Mouse (Mus musculus): ENCODE data around the gene Gzf1. TPM values are rescaled to one million over a fixed set of nuclear protein-coding genes. Genes with fewer than 3 reads are reported as not detected.

Gzf1 gene
- total and polyA plus RNA-seq, 2 experiments from 2014 or later, result 15.0 to 21.8 TPM

- H3K4me3 ChIP-seq (ENCODE audit: low read depth, low read length), result no peak overlapping the region
- no peak overlapping the region for H3K27ac ChIP-seq (ENCODE audit: low read depth, low read length)
- no peak for ATAC-seq
- 70% methylated on average over 5 of the region's 5 CpGs for WGBS
- H3K4me1 ChIP-seq (ENCODE audit: insufficient read depth), result no peaks in the 10 kb centered on the region
- H3K27me3 ChIP-seq (ENCODE audit: insufficient read depth, low read length), result no peaks in the 10 kb centered on the region
- no peak for TF ChIP-seq CTCF (IDR thresholded peaks at IDR 0.05; ENCODE audit: low read depth)
- no peak overlapping the region for H3K4me2 ChIP-seq (ENCODE audit: low read depth)
- no peak for DNase-seq
- H3K9ac ChIP-seq, result no peak overlapping the region
- no peaks in the 10 kb centered on the region for H3K9me3 ChIP-seq (ENCODE audit: low read length)
- H3K36me3 ChIP-seq (ENCODE audit: insufficient read depth), result peaks cover 59% of the 10 kb centered on the region
These were observed 17.7 kb downstream of the Gzf1 start for GRCm38 (mm10) chr2:148698571-148698970.

GRCm38 (mm10) chr2:148706409-148707201 lies 25.8 kb downstream of the Gzf1 start:
- DNase-seq (peak; percentile 55), ATAC-seq (peak; percentile 66)
- Histone ChIP-seq H3K27me3 (ENCODE audit: insufficient read depth, low read length) (no peaks in the 10 kb centered on the region), H3K4me2 (ENCODE audit: low read depth) (no peak overlapping the region), H3K9ac (no peak overlapping the region), H3K27ac (ENCODE audit: low read depth, low read length) (no peak overlapping the region), H3K4me3 (ENCODE audit: low read depth, low read length) (no peak overlapping the region), H3K4me1 (ENCODE audit: insufficient read depth) (no peaks in the 10 kb centered on the region), H3K36me3 (ENCODE audit: insufficient read depth) (peaks cover 22% of the 10 kb centered on the region), H3K9me3 (ENCODE audit: low read length) (no peaks in the 10 kb centered on the region)
- 73% methylated on average over 15 of the region's 15 CpGs for WGBS
- peak; percentile 68 for TF ChIP-seq CTCF (IDR thresholded peaks at IDR 0.05; ENCODE audit: low read depth)

DNA sequence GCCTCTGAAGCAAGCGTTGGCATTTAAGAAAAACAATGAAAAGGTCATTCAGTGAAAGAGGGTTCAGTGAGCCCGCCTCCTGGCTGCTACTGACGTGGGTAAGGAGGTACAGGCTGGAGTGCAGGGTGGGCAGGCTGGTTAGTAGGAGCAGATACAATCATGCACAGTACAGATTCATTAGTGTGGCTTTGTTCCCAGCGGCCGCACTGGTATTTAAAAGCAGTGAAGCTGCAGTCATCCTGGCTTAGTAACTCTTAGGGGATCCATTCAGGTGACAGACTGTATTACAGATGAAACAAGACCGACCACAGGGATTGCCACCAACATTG lies 26.3 kb downstream of the Gzf1 start:
- ATAC-seq, result peak; percentile 36; the same call in 1 of the 2 replicates
- TF ChIP-seq CTCF (IDR thresholded peaks at IDR 0.05; ENCODE audit: low read depth), result no peak
- no peak overlapping the region for H3K9ac ChIP-seq

GRCm38 (mm10) chr2:148712326-148712725 lies 31.5 kb downstream of the Gzf1 start:
- WGBS, result 92% methylated on average over 3 of the region's 3 CpGs
- TF ChIP-seq CTCF (IDR thresholded peaks at IDR 0.05; ENCODE audit: low read depth), result no peak
- no peak overlapping the region for H3K4me2 ChIP-seq (ENCODE audit: low read depth)

More for the DNA sequence above, 26.3 kb downstream of the Gzf1 start:
- no peak overlapping the region for H3K4me2 ChIP-seq (ENCODE audit: low read depth)
- no peak overlapping the region for H3K4me3 ChIP-seq (ENCODE audit: low read depth, low read length)
- H3K27me3 ChIP-seq (ENCODE audit: insufficient read depth, low read length), result no peaks in the 10 kb centered on the region
- no peaks in the 10 kb centered on the region for H3K4me1 ChIP-seq (ENCODE audit: insufficient read depth)
- WGBS, result 38% methylated on average over 6 of the region's 6 CpGs
- no peak for DNase-seq
- no peak overlapping the region for H3K27ac ChIP-seq (ENCODE audit: low read depth, low read length)
- H3K36me3 ChIP-seq (ENCODE audit: insufficient read depth), result peaks cover 27% of the 10 kb centered on the region
- no peaks in the 10 kb centered on the region for H3K9me3 ChIP-seq (ENCODE audit: low read length)

GRCm38 (mm10) chr2:148717072-148717471 lies 36.2 kb downstream of the Gzf1 start:
- Histone ChIP-seq H3K9ac (no peak overlapping the region), H3K27me3 (ENCODE audit: insufficient read depth, low read length) (no peaks in the 10 kb centered on the region), H3K27ac (ENCODE audit: low read depth, low read length) (no peak overlapping the region), H3K4me3 (ENCODE audit: low read depth, low read length) (no peak overlapping the region), H3K4me2 (ENCODE audit: low read depth) (no peak overlapping the region), H3K4me1 (ENCODE audit: insufficient read depth) (no peaks in the 10 kb centered on the region), H3K36me3 (ENCODE audit: insufficient read depth) (peaks cover 4% of the 10 kb centered on the region), H3K9me3 (ENCODE audit: low read length) (no peaks in the 10 kb centered on the region)
- no peak for ATAC-seq
- DNase-seq, result no peak
- TF ChIP-seq CTCF (IDR thresholded peaks at IDR 0.05; ENCODE audit: low read depth), result no peak
- 56% methylated on average over 2 of the region's 2 CpGs for WGBS

More at GRCm38 (mm10) chr2:148712326-148712725, 31.5 kb downstream of the Gzf1 start:
- H3K9ac ChIP-seq, result no peak overlapping the region
- no peaks in the 10 kb centered on the region for H3K4me1 ChIP-seq (ENCODE audit: insufficient read depth)
- no peak overlapping the region for H3K4me3 ChIP-seq (ENCODE audit: low read depth, low read length)
- H3K27me3 ChIP-seq (ENCODE audit: insufficient read depth, low read length), result no peaks in the 10 kb centered on the region
- no peaks in the 10 kb centered on the region for H3K9me3 ChIP-seq (ENCODE audit: low read length)
- ATAC-seq (no peak), DNase-seq (no peak)
- no peak overlapping the region for H3K27ac ChIP-seq (ENCODE audit: low read depth, low read length)
- peaks cover 17% of the 10 kb centered on the region for H3K36me3 ChIP-seq (ENCODE audit: insufficient read depth)

DNA sequence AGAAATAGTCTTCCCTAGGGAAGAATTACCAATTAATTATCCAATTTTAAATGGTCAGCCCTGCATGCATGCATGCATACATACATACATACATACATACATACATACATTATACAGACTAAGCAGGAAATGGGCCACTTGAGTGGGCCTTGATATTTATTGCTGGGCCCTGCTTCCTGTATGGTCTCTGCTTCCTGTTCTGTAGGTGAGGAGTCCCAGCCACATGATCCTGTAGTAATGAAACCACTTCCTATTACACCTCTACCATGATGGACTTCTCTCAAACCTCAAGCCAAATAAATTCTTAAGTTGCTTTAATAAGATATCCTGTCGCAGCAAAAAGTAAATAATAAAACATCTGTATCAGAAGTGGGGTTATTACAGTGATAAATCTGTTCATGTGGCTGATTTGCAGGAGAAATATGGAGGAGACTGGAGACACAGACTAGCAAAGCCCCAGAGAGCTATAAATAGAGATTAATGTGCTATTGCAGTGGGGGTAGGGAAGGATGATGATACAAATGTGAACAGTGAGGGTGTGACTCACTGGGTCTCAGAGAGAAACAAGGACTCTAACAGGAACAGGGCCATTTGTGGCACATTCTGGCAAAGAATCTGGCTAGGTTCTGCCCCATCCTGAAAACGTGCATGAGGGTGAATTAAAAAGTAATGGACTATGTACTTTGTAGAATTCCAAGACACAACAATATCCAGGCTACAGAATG lies 38.6 kb downstream of the Gzf1 start:
- 80% methylated on average over 2 of the region's 2 CpGs for WGBS
- no peak overlapping the region for H3K27ac ChIP-seq (ENCODE audit: low read depth, low read length)
- H3K4me3 ChIP-seq (ENCODE audit: low read depth, low read length), result no peak overlapping the region
- no peak for TF ChIP-seq CTCF (IDR thresholded peaks at IDR 0.05; ENCODE audit: low read depth)
- no peaks in the 10 kb centered on the region for H3K9me3 ChIP-seq (ENCODE audit: low read length)
- DNase-seq (no peak), ATAC-seq (no peak)
- H3K4me2 ChIP-seq (ENCODE audit: low read depth), result no peak overlapping the region
- H3K36me3 ChIP-seq (ENCODE audit: insufficient read depth), result no peaks in the 10 kb centered on the region
- H3K27me3 ChIP-seq (ENCODE audit: insufficient read depth, low read length), result no peaks in the 10 kb centered on the region
- H3K4me1 ChIP-seq (ENCODE audit: insufficient read depth), result no peaks in the 10 kb centered on the region
- H3K9ac ChIP-seq, result no peak overlapping the region
